Mouse (Mus musculus) ES-E14 (cell line): ENCODE data around the gene Gm45618. TPM values are rescaled to one million over a fixed set of nuclear protein-coding genes. Genes with fewer than 3 reads are reported as not detected.

Source experiments
- DNase-seq: peaks from one replicate; pipeline ENCODE4 v3.0.0-alpha.2; 2013; ENCODE audit warnings: low read depth, low spot score
- H3K27ac ChIP-seq: 2 replicates; pipeline ENCODE4 v1.5.1; 2012; ENCODE audit warnings: low read depth, mild to moderate bottlenecking, low read length, moderate library complexity, mixed read lengths; ENCODE audit not compliant: poor library complexity, insufficient read depth, severe bottlenecking
- H3K36me3 ChIP-seq: 2 replicates; pipeline ENCODE4 v1.6.1; 2012; ENCODE audit warnings: mild to moderate bottlenecking, low read length, moderate library complexity, mixed read lengths; ENCODE audit not compliant: control insufficient read depth, poor library complexity, insufficient read depth, severe bottlenecking
- H3K4me1 ChIP-seq, 2 experiments: fragments of 150-350 bp in 1 of 2; sonication (generic) in 1 of 2; 2 replicates each; pipeline ENCODE4 v1.6.1; 2012; ENCODE audit warnings: low read length in 2 of 2, mild to moderate bottlenecking in 1 of 2, mixed read lengths in 1 of 2; ENCODE audit not compliant: control insufficient read depth in 2 of 2, insufficient read depth in 2 of 2, poor library complexity in 1 of 2
- H3K4me3 ChIP-seq, 2 experiments: fragments of 150-350 bp in 1 of 2; sonication (generic) in 1 of 2; 2 replicates each; pipeline ENCODE4 v1.5.1; 2012; ENCODE audit warnings: low read length in 2 of 2, low read depth in 1 of 2, mild to moderate bottlenecking in 1 of 2, mixed read lengths in 1 of 2; ENCODE audit not compliant: insufficient read depth in 1 of 2, poor library complexity in 1 of 2, severe bottlenecking in 1 of 2
- H3K9ac ChIP-seq: 2 replicates; pipeline ENCODE4 v1.6.1; 2012; ENCODE audit warnings: low read depth, mild to moderate bottlenecking, low read length, mixed read lengths; ENCODE audit not compliant: poor library complexity, insufficient read depth, severe bottlenecking
- H3K9me3 ChIP-seq: fragments of 150-350 bp; sonication (generic); 2 replicates; pipeline ENCODE4 v1.6.1; 2012; ENCODE audit warnings: low read depth, mild to moderate bottlenecking, low read length; ENCODE audit not compliant: control insufficient read depth, insufficient read depth
- CHD2 ChIP-seq: IDR thresholded peaks from 2 replicates; pipeline ENCODE4 v1.6.1; 2014; ENCODE audit warnings: mild to moderate bottlenecking, low read depth, low read length, inconsistent platforms
- HCFC1 ChIP-seq: IDR thresholded peaks from 2 replicates; pipeline ENCODE4 v1.6.1; 2012; ENCODE audit warnings: low read length, inconsistent platforms, borderline replicate concordance; ENCODE audit not compliant: insufficient read depth
- MAFK ChIP-seq: IDR thresholded peaks from 2 replicates; pipeline ENCODE4 v1.6.1; 2014; ENCODE audit warnings: mild to moderate bottlenecking, low read depth, low read length, inconsistent platforms; ENCODE audit not compliant: insufficient read depth
- ZC3H11A ChIP-seq: IDR thresholded peaks from 2 replicates; pipeline ENCODE4 v1.6.1; 2012; ENCODE audit warnings: low read depth, mild to moderate bottlenecking, inconsistent platforms, low read length, borderline replicate concordance
- ZNF384 ChIP-seq: IDR thresholded peaks from 2 replicates; pipeline ENCODE4 v1.6.1; 2012; ENCODE audit warnings: low read depth, low read length, inconsistent platforms
- in situ Hi-C, 2 experiments: fragments of 600-800 bp; cut with MboI; formaldehyde crosslinking; loops; one replicate each; pipeline ENCODE4 v1.15.1; 2025; ENCODE audit warnings: low sequenced_read_pairs in 2 of 2, inconsistent platforms in 1 of 2; ENCODE audit not compliant: unreplicated experiment in 2 of 2
- total RNA-seq: library from RNA; depleted of rRNA; stranded (reverse); fragments of 300-350 nt; gene quantifications from 2 replicates; pipeline ENCODE4 v1.2.3, GENCODE M21; 2012

Gm45618 gene
- total RNA-seq, 1 experiment = not detected

DNA sequence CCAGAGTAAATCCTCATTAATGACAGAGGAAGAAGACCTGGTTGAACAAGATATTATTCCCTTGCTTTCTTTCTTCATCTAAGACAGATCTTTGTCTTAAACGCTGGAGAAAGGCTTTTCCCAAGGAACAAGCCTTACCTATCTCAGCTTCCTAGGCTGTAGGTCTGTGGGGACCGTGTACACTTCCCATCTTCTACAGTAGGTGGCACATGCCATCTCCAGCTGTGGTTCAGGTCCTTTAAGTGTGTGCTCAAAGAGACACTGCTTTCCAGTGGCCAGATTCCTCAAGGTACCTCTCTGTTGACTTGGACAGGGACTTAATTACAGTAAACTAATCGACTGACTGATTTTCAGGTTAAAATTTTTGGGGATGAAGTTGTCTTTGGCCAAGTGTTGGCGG, 8.3 kb upstream of the Gm45618 start:
- no peaks in the 10 kb centered on the region for H3K4me1 ChIP-seq
- H3K9me3 ChIP-seq = no peaks in the 10 kb centered on the region
- H3K27ac ChIP-seq = no peak overlapping the region
- no peak overlapping the region for H3K9ac ChIP-seq
- in situ Hi-C loops = no loop called here
- TF ChIP-seq ZNF384 (no peak), ZC3H11A (no peak), HCFC1 (no peak), MAFK (no peak), CHD2 (no peak)
- no peak overlapping the region for H3K4me3 ChIP-seq
- no peak for DNase-seq
- no peaks in the 10 kb centered on the region for H3K36me3 ChIP-seq

DNA sequence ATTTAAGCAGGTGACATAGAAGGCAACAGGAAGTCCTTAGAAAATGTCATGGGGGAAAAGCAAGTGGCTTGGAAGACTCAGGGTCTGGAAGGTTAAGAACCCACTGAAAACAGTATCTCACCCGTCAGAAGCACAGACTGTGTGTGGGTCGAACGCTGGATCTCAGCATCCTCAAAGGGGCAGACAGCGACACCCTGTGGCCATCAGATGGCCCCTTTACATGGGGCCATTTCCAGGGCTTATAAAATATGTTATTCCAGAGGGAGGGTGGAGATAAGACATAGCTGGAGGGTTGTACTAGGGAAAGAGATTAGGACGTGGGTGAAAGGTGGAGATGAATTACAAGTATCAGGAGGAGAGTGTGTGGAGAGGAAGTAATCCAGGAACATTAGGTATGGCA, 897 bp downstream of the Gm45618 start:
- in situ Hi-C loops = no loop called here
- Histone ChIP-seq H3K4me3 (no peak overlapping the region), H3K4me1 (no peaks in the 10 kb centered on the region), H3K9me3 (no peaks in the 10 kb centered on the region), H3K9ac (no peak overlapping the region), H3K36me3 (no peaks in the 10 kb centered on the region), H3K27ac (no peak overlapping the region)
- TF ChIP-seq ZC3H11A (no peak), MAFK (no peak), ZNF384 (no peak), HCFC1 (no peak), CHD2 (no peak)
- peak; percentile 28 for DNase-seq

DNA sequence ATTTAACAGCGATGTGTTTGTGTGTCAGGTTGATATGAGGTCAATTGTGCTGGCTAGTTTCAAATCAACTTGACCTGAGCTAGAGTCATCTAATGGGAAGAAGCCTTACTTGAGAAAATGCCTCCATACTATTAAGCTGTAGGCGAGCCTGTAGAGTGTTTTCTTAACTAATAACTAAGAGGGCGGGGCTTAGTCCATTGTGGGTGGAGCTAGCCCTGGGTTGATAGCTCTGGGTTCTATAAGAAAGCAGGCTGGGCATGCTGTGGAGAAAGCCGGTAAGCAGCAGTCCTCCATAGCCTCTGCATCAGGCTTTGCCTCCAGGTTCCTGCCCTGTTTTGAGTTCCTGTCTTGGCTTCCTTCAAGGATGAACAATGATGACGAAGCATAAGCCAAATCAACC, 15.8 kb downstream of the Gm45618 start:
- no peaks in the 10 kb centered on the region for H3K36me3 ChIP-seq
- in situ Hi-C loops = no loop called here
- no peaks in the 10 kb centered on the region for H3K4me1 ChIP-seq
- no peak for TF ChIP-seq HCFC1
- no peak for TF ChIP-seq ZNF384
- no peak for TF ChIP-seq ZC3H11A
- TF ChIP-seq MAFK = no peak
- no peak for TF ChIP-seq CHD2
- no peak overlapping the region for H3K27ac ChIP-seq
- no peak overlapping the region for H3K9ac ChIP-seq
- no peak overlapping the region for H3K4me3 ChIP-seq
- DNase-seq = no peak
- no peaks in the 10 kb centered on the region for H3K9me3 ChIP-seq

DNA sequence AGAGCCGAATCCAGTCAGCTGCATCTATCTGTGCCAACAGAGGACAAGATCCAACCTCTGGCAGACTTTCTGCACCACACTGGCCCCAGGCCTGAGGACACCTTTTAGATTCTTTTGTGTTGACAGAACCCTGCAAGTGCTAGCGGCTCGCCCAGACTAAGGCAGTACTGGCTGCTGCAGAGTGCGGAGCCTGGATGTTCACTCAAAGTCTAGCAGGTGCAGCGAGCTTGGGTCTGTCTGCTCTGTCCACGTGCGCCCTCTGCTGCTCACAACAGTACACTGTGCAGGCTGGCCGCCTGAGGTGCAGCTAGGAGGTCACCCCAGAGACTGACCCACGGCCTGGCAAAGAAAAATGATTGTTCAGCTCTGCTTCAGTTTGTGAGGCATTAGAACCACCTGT, 22.8 kb downstream of the Gm45618 start:
- in situ Hi-C loops = no loop called here
- TF ChIP-seq ZNF384 (no peak), ZC3H11A (peak; percentile 60; the same call in 1 of the 2 replicates)
- peak; percentile 62 for DNase-seq
- no peak overlapping the region for H3K9ac ChIP-seq
- H3K4me3 ChIP-seq = no peak overlapping the region
- H3K36me3 ChIP-seq = no peaks in the 10 kb centered on the region
- peaks cover 0 to 4% of the 10 kb centered on the region in 2 experiments; a peak in 1 of 4 replicates for H3K4me1 ChIP-seq
- no peak overlapping the region for H3K27ac ChIP-seq
- H3K9me3 ChIP-seq = no peaks in the 10 kb centered on the region

DNA sequence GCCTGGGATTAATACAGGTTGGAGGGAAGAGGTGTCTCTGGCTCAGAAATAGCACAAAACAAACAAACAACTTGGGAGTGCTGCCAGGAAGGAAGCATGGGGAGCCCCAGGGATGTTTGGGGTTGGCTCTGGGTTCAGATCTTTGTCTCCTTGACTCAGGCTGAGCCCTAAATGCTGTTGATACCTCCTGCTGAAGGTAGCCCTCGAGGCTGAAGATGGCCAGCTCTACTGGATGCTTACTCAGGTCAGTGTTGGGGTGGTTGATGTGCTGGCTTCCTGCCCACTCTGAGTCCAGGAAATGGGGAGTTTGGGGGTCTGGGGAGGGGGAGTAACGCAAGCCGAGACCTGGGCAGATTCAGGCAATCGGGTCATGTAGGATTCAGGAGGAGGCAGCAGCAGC, 23.8 kb downstream of the Gm45618 start:
- peaks cover 0 to 4% of the 10 kb centered on the region in 2 experiments; a peak in 1 of 4 replicates for H3K4me1 ChIP-seq
- H3K27ac ChIP-seq = no peak overlapping the region
- no peaks in the 10 kb centered on the region for H3K36me3 ChIP-seq
- no peaks in the 10 kb centered on the region for H3K9me3 ChIP-seq
- no peak for DNase-seq
- no peak overlapping the region for H3K9ac ChIP-seq
- in situ Hi-C loops = no loop called here
- H3K4me3 ChIP-seq = no peak overlapping the region
- no peak for TF ChIP-seq HCFC1
- no peak for TF ChIP-seq ZNF384
- TF ChIP-seq MAFK = no peak
